Comparison of ENCODE assay signal across 7 mouse cellular contexts in genomic region chr17:57274686-57275085, GRCm38 (mm10). TPM values are rescaled to one million over a fixed set of nuclear protein-coding genes. Genes with fewer than 3 reads are reported as not detected.
A peak's percentile ranks its signal among the peaks of the same experiment; 100 is the strongest.
DNase-seq lines count a peak whose midpoint lies in the region; ATAC-seq lines count a peak whose summit lies in the region.

No protein-coding gene starts in this region.

- H3K36me3 ChIP-seq in lung, embryonic 16.5 days (ENCODE audit: control insufficient read depth, insufficient read depth, low read length): no peaks in the 10 kb centered on the region
- H3K36me3 ChIP-seq in embryonic facial prominence, embryonic 13.5 days: no peaks in the 10 kb centered on the region
- H3K36me3 ChIP-seq in limb, embryonic 15.5 days: no peaks in the 10 kb centered on the region
- H3K36me3 ChIP-seq in stomach, embryonic 15.5 days: no peaks in the 10 kb centered on the region

- no peaks in the 10 kb centered on the region for H3K9me3 ChIP-seq in lung, embryonic 16.5 days (ENCODE audit: control insufficient read depth, low read length)
- no peaks in the 10 kb centered on the region for H3K9me3 ChIP-seq in embryonic facial prominence, embryonic 13.5 days
- no peaks in the 10 kb centered on the region for H3K9me3 ChIP-seq in limb, embryonic 15.5 days
- no peaks in the 10 kb centered on the region for H3K9me3 ChIP-seq in stomach, embryonic 15.5 days

- DNase-seq in lung, postnatal 4 days: no peak
- no peak for DNase-seq in frontal cortex, postnatal 25 days (ENCODE audit: low spot score in 2 of 2)
- no peak for DNase-seq in urinary bladder, postnatal 36 days (ENCODE audit: low spot score in 2 of 2)

- H3K27ac ChIP-seq in lung, embryonic 16.5 days (ENCODE audit: low read length): peak overlapping the region; percentile 60; the same call in 1 of the 2 replicates
- no peak overlapping the region for H3K27ac ChIP-seq in embryonic facial prominence, embryonic 13.5 days
- H3K27ac ChIP-seq in limb, embryonic 15.5 days: peak overlapping the region; percentile 72; the same call in 1 of the 2 replicates
- peak overlapping the region; percentile 63 for H3K27ac ChIP-seq in stomach, embryonic 15.5 days

- H3K9ac ChIP-seq in lung, embryonic 16.5 days (ENCODE audit: low read length): peak overlapping the region; percentile 71
- peak overlapping the region; percentile 64 for H3K9ac ChIP-seq in embryonic facial prominence, embryonic 13.5 days
- H3K9ac ChIP-seq in limb, embryonic 15.5 days: peak overlapping the region; percentile 51; the same call in 1 of the 2 replicates
- peak overlapping the region; percentile 41 for H3K9ac ChIP-seq in stomach, embryonic 15.5 days

- no peaks in the 10 kb centered on the region for H3K27me3 ChIP-seq in lung, embryonic 16.5 days (ENCODE audit: control insufficient read depth, insufficient read depth, low read depth, low read length)
- H3K27me3 ChIP-seq in embryonic facial prominence, embryonic 13.5 days: peaks cover 34% of the 10 kb centered on the region
- peaks cover 7% of the 10 kb centered on the region; the same call in 1 of the 2 replicates for H3K27me3 ChIP-seq in limb, embryonic 15.5 days
- no peaks in the 10 kb centered on the region for H3K27me3 ChIP-seq in stomach, embryonic 15.5 days (replicated peaks)

- no peak for ATAC-seq in lung, embryonic 16.5 days (ENCODE audit: low read depth)
- ATAC-seq in embryonic facial prominence, embryonic 13.5 days (ENCODE audit: insufficient number of reproducible peaks, insufficient read depth, low FRiP score, low TSS enrichment, low read depth): no peak
- no peak for ATAC-seq in limb, embryonic 15.5 days (ENCODE audit: insufficient number of reproducible peaks, low FRiP score, low TSS enrichment, low read depth)
- ATAC-seq in stomach, embryonic 15.5 days (ENCODE audit: insufficient read depth, low FRiP score, low read depth): no peak

- H3K4me2 ChIP-seq in lung, embryonic 16.5 days (ENCODE audit: low read depth, low read length): peak overlapping the region; percentile 69
- peak overlapping the region; percentile 73 for H3K4me2 ChIP-seq in embryonic facial prominence, embryonic 13.5 days
- peak overlapping the region; percentile 79 for H3K4me2 ChIP-seq in limb, embryonic 15.5 days
- peak overlapping the region; percentile 86 for H3K4me2 ChIP-seq in stomach, embryonic 15.5 days

- H3K4me1 ChIP-seq in lung, embryonic 16.5 days (replicated peaks; ENCODE audit: control insufficient read depth, insufficient read depth, low read length): peaks cover 5% of the 10 kb centered on the region; the same call in 1 of the 2 replicates
- peaks cover 14% of the 10 kb centered on the region for H3K4me1 ChIP-seq in embryonic facial prominence, embryonic 13.5 days
- peaks cover 25% of the 10 kb centered on the region for H3K4me1 ChIP-seq in limb, embryonic 15.5 days
- peaks cover 8% of the 10 kb centered on the region for H3K4me1 ChIP-seq in stomach, embryonic 15.5 days

- WGBS in lung, embryonic 16.5 days: 3% methylated on average over 15 of the region's 15 CpGs
- 7% methylated on average over 15 of the region's 15 CpGs for WGBS in embryonic facial prominence, embryonic 13.5 days
- WGBS in limb, embryonic 15.5 days: 5% methylated on average over 15 of the region's 15 CpGs
- 5% methylated on average over 15 of the region's 15 CpGs for WGBS in stomach, embryonic 15.5 days

- H3K4me3 ChIP-seq in lung, embryonic 16.5 days (ENCODE audit: low read length): peak overlapping the region; percentile 65
- H3K4me3 ChIP-seq in embryonic facial prominence, embryonic 13.5 days: peak overlapping the region; percentile 55
- peak overlapping the region; percentile 56 for H3K4me3 ChIP-seq in limb, embryonic 15.5 days
- H3K4me3 ChIP-seq in stomach, embryonic 15.5 days (replicated peaks): peak overlapping the region; percentile 56

RNA-seq across cellular contexts. Expression of gene Vav1, which starts 4.2 kb away (rescaled TPM):
- 3.9 and 6.4 TPM in 2 replicates for polyA plus RNA-seq in lung, embryonic 16.5 days (2015; fragmentation: Nextera tagmentation; extraction: Ambion mirVana)
- 2.6 and 2.9 TPM in 2 replicates for polyA plus RNA-seq in embryonic facial prominence, embryonic 13.5 days (2015; fragmentation: Nextera tagmentation; extraction: Ambion mirVana)
- 4.1 and 4.4 TPM in 2 replicates for polyA plus RNA-seq in limb, embryonic 15.5 days (2015; fragmentation: Nextera tagmentation; extraction: Ambion mirVana)
- 4.1 and 4.4 TPM in 2 replicates for polyA plus RNA-seq in stomach, embryonic 15.5 days (2015; fragmentation: Nextera tagmentation; extraction: Ambion mirVana)

RNA-seq across cellular contexts. Expression of gene Trip10, which starts 25.4 kb away (rescaled TPM):
- polyA plus RNA-seq in lung, embryonic 16.5 days (2015; fragmentation: Nextera tagmentation; extraction: Ambion mirVana): 53.1 and 54.1 TPM in 2 replicates
- polyA plus RNA-seq in embryonic facial prominence, embryonic 13.5 days (2015; fragmentation: Nextera tagmentation; extraction: Ambion mirVana): 38.1 and 41.5 TPM in 2 replicates
- polyA plus RNA-seq in limb, embryonic 15.5 days (2015; fragmentation: Nextera tagmentation; extraction: Ambion mirVana): 40.6 and 44.5 TPM in 2 replicates
- polyA plus RNA-seq in stomach, embryonic 15.5 days (2015; fragmentation: Nextera tagmentation; extraction: Ambion mirVana): 43.1 and 43.7 TPM in 2 replicates

RNA-seq across cellular contexts. Expression of gene Gpr108, which starts 26.4 kb away (rescaled TPM):
- polyA plus RNA-seq in lung, embryonic 16.5 days (2015; fragmentation: Nextera tagmentation; extraction: Ambion mirVana): 41.0 and 44.2 TPM in 2 replicates
- polyA plus RNA-seq in embryonic facial prominence, embryonic 13.5 days (2015; fragmentation: Nextera tagmentation; extraction: Ambion mirVana): 31.6 and 33.1 TPM in 2 replicates
- polyA plus RNA-seq in limb, embryonic 15.5 days (2015; fragmentation: Nextera tagmentation; extraction: Ambion mirVana): 43.6 and 45.5 TPM in 2 replicates
- polyA plus RNA-seq in stomach, embryonic 15.5 days (2015; fragmentation: Nextera tagmentation; extraction: Ambion mirVana): 41.4 and 44.3 TPM in 2 replicates

RNA-seq across cellular contexts. Expression of gene C3, which starts 46.8 kb away (rescaled TPM):
- polyA plus RNA-seq in lung, embryonic 16.5 days (2015; fragmentation: Nextera tagmentation; extraction: Ambion mirVana): 3.2 and 8.4 TPM in 2 replicates
- 0.13 and 4.8 TPM in 2 replicates for polyA plus RNA-seq in embryonic facial prominence, embryonic 13.5 days (2015; fragmentation: Nextera tagmentation; extraction: Ambion mirVana)
- polyA plus RNA-seq in limb, embryonic 15.5 days (2015; fragmentation: Nextera tagmentation; extraction: Ambion mirVana): 1.5 and 1.8 TPM in 2 replicates
- 9.5 and 20.2 TPM in 2 replicates for polyA plus RNA-seq in stomach, embryonic 15.5 days (2015; fragmentation: Nextera tagmentation; extraction: Ambion mirVana)
